Mouse (Mus musculus) cerebellum, adult 11-12 months (tissue): ENCODE results near the gene Tubgcp6.

Experiments used
- DNase-seq: peaks from one replicate; pipeline ENCODE4 v3.0.0; 2022

The Tubgcp6 gene

GRCm38 (mm10) chr15:89100823-89101222 lies 22.1 kb downstream of the Tubgcp6 start:
- DNase-seq: peak; percentile 39

GRCm38 (mm10) chr15:89098616-89099015 lies 24.3 kb downstream of the Tubgcp6 start:
- DNase-seq: peak; percentile 87

GRCm38 (mm10) chr15:89097450-89097849 lies 25.5 kb downstream of the Tubgcp6 start:
- peak; percentile 17 for DNase-seq

GRCm38 (mm10) chr15:89092181-89092580 lies 30.7 kb downstream of the Tubgcp6 start:
- DNase-seq: no peak

GRCm38 (mm10) chr15:89090662-89091061 lies 32.2 kb downstream of the Tubgcp6 start:
- no peak for DNase-seq

GRCm38 (mm10) chr15:89089248-89090051 lies 33.5 kb downstream of the Tubgcp6 start:
- peak; percentile 61 for DNase-seq

- peak; percentile 93 for DNase-seq
Measured at GRCm38 (mm10) chr15:89088607-89089247, 34.2 kb downstream of the Tubgcp6 start, which contains the start of gene Selenoo. Gene Selenoo (plus strand): TSS chr15:89089084.

GRCm38 (mm10) chr15:89084826-89085225 lies 38.1 kb downstream of the Tubgcp6 start:
- DNase-seq: peak; percentile 58

GRCm38 (mm10) chr15:89083906-89084305 lies 39.0 kb downstream of the Tubgcp6 start:
- DNase-seq: no peak

GRCm38 (mm10) chr15:89078208-89078836 lies 44.6 kb downstream of the Tubgcp6 start:
- DNase-seq: peak; percentile 55

- DNase-seq: peak; percentile 87
Measured at GRCm38 (mm10) chr15:89076156-89076731, 46.7 kb downstream of the Tubgcp6 start.

- DNase-seq: peak; percentile 89
Measured at GRCm38 (mm10) chr15:89075478-89076147, 47.3 kb downstream of the Tubgcp6 start.

- DNase-seq: no peak
Measured at GRCm38 (mm10) chr15:89074613-89075477, 48.1 kb downstream of the Tubgcp6 start, which contains the start of gene Trabd. Gene Trabd (plus strand): TSS chr15:89075124.

GRCm38 (mm10) chr15:89073993-89074603 lies 48.8 kb downstream of the Tubgcp6 start:
- no peak for DNase-seq

- DNase-seq: peak; percentile 49
Measured at GRCm38 (mm10) chr15:89070606-89071005, 52.3 kb downstream of the Tubgcp6 start.

GRCm38 (mm10) chr15:89069336-89069840 lies 53.5 kb downstream of the Tubgcp6 start:
- DNase-seq: no peak

GRCm38 (mm10) chr15:89068226-89068625 lies 54.7 kb downstream of the Tubgcp6 start:
- peak; percentile 39 for DNase-seq

- DNase-seq: no peak
Measured at GRCm38 (mm10) chr15:89067609-89068008, 55.3 kb downstream of the Tubgcp6 start.

- peak; percentile 65 for DNase-seq
Measured at GRCm38 (mm10) chr15:89064891-89065290, 58.0 kb downstream of the Tubgcp6 start.

GRCm38 (mm10) chr15:89063536-89063935 lies 59.4 kb downstream of the Tubgcp6 start:
- peak; percentile 91 for DNase-seq

- peak; percentile 62 for DNase-seq
Measured at GRCm38 (mm10) chr15:89063001-89063400, 59.9 kb downstream of the Tubgcp6 start.
